Mouse (Mus musculus): ENCODE results near the gene Tspan18.

The Tspan18 gene

GRCm38 (mm10) chr2:93291186-93291926 lies 42.9 kb downstream of the Tspan18 start:
- no peak for DNase-seq (ENCODE audit: low spot score)

- no peak for DNase-seq (ENCODE audit: low spot score)
Measured at GRCm38 (mm10) chr2:93290345-93291118, 43.8 kb downstream of the Tspan18 start.

GRCm38 (mm10) chr2:93289161-93289560 lies 45.1 kb downstream of the Tspan18 start:
- no peak for DNase-seq (ENCODE audit: low spot score)

GRCm38 (mm10) chr2:93287348-93287747 lies 47.0 kb downstream of the Tspan18 start:
- no peak for DNase-seq (ENCODE audit: low spot score)

- DNase-seq (ENCODE audit: low spot score) = no peak
Measured at GRCm38 (mm10) chr2:93286742-93287141, 47.6 kb downstream of the Tspan18 start.

- DNase-seq (ENCODE audit: low spot score) = no peak
Measured at GRCm38 (mm10) chr2:93286321-93286720, 48.0 kb downstream of the Tspan18 start.

- no peak for DNase-seq (ENCODE audit: low spot score)
Measured at GRCm38 (mm10) chr2:93285842-93286241, 48.5 kb downstream of the Tspan18 start.

GRCm38 (mm10) chr2:93284625-93285024 lies 49.7 kb downstream of the Tspan18 start:
- DNase-seq (ENCODE audit: low spot score) = no peak

- DNase-seq (ENCODE audit: low spot score) = no peak
Measured at GRCm38 (mm10) chr2:93283481-93284293, 50.6 kb downstream of the Tspan18 start.

- DNase-seq (ENCODE audit: low spot score) = no peak
Measured at GRCm38 (mm10) chr2:93282636-93283035, 51.7 kb downstream of the Tspan18 start.

- no peak for DNase-seq (ENCODE audit: low spot score)
Measured at GRCm38 (mm10) chr2:93281466-93281865, 52.8 kb downstream of the Tspan18 start.

GRCm38 (mm10) chr2:93280117-93280620 lies 54.1 kb downstream of the Tspan18 start:
- DNase-seq (ENCODE audit: low spot score) = no peak

GRCm38 (mm10) chr2:93278181-93278975 lies 55.9 kb downstream of the Tspan18 start:
- DNase-seq (ENCODE audit: low spot score) = no peak

GRCm38 (mm10) chr2:93277486-93277885 lies 56.8 kb downstream of the Tspan18 start:
- DNase-seq (ENCODE audit: low spot score) = no peak

- no peak for DNase-seq (ENCODE audit: low spot score)
Measured at GRCm38 (mm10) chr2:93276026-93276425, 58.3 kb downstream of the Tspan18 start.

- no peak for DNase-seq (ENCODE audit: low spot score)
Measured at GRCm38 (mm10) chr2:93273916-93274315, 60.4 kb downstream of the Tspan18 start.

- DNase-seq (ENCODE audit: low spot score) = no peak
Measured at GRCm38 (mm10) chr2:93270083-93270482, 64.2 kb downstream of the Tspan18 start.

GRCm38 (mm10) chr2:93269611-93270010 lies 64.7 kb downstream of the Tspan18 start:
- no peak for DNase-seq (ENCODE audit: low spot score)

- DNase-seq (ENCODE audit: low spot score) = no peak
Measured at GRCm38 (mm10) chr2:93268711-93269270, 65.5 kb downstream of the Tspan18 start.

GRCm38 (mm10) chr2:93267791-93268190 lies 66.5 kb downstream of the Tspan18 start:
- no peak for DNase-seq (ENCODE audit: low spot score)

GRCm38 (mm10) chr2:93266565-93267169 lies 67.6 kb downstream of the Tspan18 start:
- DNase-seq (ENCODE audit: low spot score) = no peak

Data from urinary bladder, postnatal 10 days (tissue).